Mouse (Mus musculus) mouse trophoblast stem cell (cell line): ENCODE measurements around the gene Hist1h2bh.
"Not testable (repeated sequence)": the region's sequence is repeated elsewhere in the genome, so short reads cannot be mapped to it uniquely, and the experiment has no call there.

Source experiments
- in situ Hi-C, 2 experiments: fragments of 300-500 bp; cut with MseI, MboI; formaldehyde crosslinking; loops; 2 replicates in 1 of 2; 3 replicates in 1 of 2; pipeline ENCODE4 v1.15.1; 2025

Gene Hist1h2bh

GRCm38 (mm10) chr13:23551931-23552914, 9.0 kb upstream of the Hist1h2bh start:
- in situ Hi-C loops = no loop called here

GRCm38 (mm10) chr13:23551146-23551834, 8.1 kb upstream of the Hist1h2bh start, which contains the start of gene Hist1h4f:
Gene Hist1h4f (minus strand): TSS chr13:23551648.
- in situ Hi-C loops = not testable (repeated sequence)

GRCm38 (mm10) chr13:23550761-23551145, 7.6 kb upstream of the Hist1h2bh start:
- in situ Hi-C loops = no loop called here

- in situ Hi-C loops = no loop called here
Measured at GRCm38 (mm10) chr13:23546694-23547093, 3.5 kb upstream of the Hist1h2bh start.

- in situ Hi-C loops = not testable (repeated sequence)
Measured at GRCm38 (mm10) chr13:23544787-23545120, 1.6 kb upstream of the Hist1h2bh start.

GRCm38 (mm10) chr13:23543965-23544786, 984 bp upstream of the Hist1h2bh start, which contains the start of gene Hist1h3f:
Gene Hist1h3f (plus strand): TSS chr13:23544052.
- in situ Hi-C loops = no loop called here

GRCm38 (mm10) chr13:23542225-23542980, 789 bp downstream of the Hist1h2bh start:
- in situ Hi-C loops = not testable (repeated sequence)

- in situ Hi-C loops = no loop called here
Measured at GRCm38 (mm10) chr13:23541497-23541896, 1.7 kb downstream of the Hist1h2bh start.

- in situ Hi-C loops = not testable (repeated sequence)
Measured at GRCm38 (mm10) chr13:23539821-23540220, 3.4 kb downstream of the Hist1h2bh start.

- in situ Hi-C loops = no loop called here
Measured at GRCm38 (mm10) chr13:23538249-23538648, 4.9 kb downstream of the Hist1h2bh start.

- in situ Hi-C loops = no loop called here
Measured at GRCm38 (mm10) chr13:23537006-23537710, 6.0 kb downstream of the Hist1h2bh start.

- in situ Hi-C loops = no loop called here
Measured at GRCm38 (mm10) chr13:23536076-23536822, 6.9 kb downstream of the Hist1h2bh start.

- in situ Hi-C loops = not testable (repeated sequence)
Measured at GRCm38 (mm10) chr13:23535137-23536075, 7.8 kb downstream of the Hist1h2bh start, which contains the start of gene Hist1h3g. Gene Hist1h3g (plus strand): TSS chr13:23535422.

GRCm38 (mm10) chr13:23534368-23535131, 8.6 kb downstream of the Hist1h2bh start:
- in situ Hi-C loops = no loop called here

- in situ Hi-C loops = not testable (repeated sequence)
Measured at GRCm38 (mm10) chr13:23533560-23534367, 9.4 kb downstream of the Hist1h2bh start, which contains the start of gene Hist1h2af. Gene Hist1h2af (plus strand): TSS chr13:23533906.

- in situ Hi-C loops = no loop called here
Measured at GRCm38 (mm10) chr13:23532262-23533075, 10.7 kb downstream of the Hist1h2bh start.
